Mouse (Mus musculus) right cerebral cortex, adult 2 months (tissue): Measurements from ENCODE around the gene Pheta2.
A peak's percentile ranks its signal among the peaks of the same experiment; 100 is the strongest.

ENCODE experiments used
- DNase-seq, 2 experiments: peaks; one replicate each; pipeline ENCODE4 v3.0.0; 2021 to 2022; ENCODE audit warnings: low spot score in 2 of 2

Pheta2 gene

DNA sequence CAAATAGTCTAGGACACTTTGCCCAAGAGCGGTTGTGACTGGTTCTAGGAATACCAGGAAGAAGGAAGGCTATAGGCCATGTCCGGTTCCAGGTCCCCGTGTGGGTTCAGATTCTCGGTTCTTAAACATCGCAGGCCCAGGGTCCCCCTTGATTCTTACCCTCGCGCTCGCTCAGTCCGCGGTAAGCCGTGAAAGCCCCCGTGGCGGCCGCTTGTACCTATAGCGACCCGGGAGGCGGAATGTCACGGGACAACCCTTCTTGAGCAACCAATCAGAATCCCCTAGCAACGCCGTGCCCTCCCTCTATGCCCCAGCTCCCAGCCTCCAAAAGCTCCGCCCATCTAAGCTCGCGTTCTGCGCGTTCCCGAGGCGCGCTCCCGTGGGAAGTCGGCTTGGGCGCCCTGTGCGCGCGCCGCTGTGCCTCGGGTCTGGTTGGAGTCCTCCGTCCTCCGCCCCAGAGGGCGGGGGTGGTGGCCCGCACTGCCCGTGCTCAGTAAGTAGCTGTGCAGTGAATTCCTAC is at the start of gene Pheta2, which contains the start of the genes Naga and Smdt1:
Gene Pheta2, plus strand, starts transcription at position 350 of the 520 bp plus-strand sequence.
Gene Naga, minus strand, starts transcription at position 333 of the 520 bp plus-strand sequence.
Gene Smdt1, plus strand, starts transcription at position 367 of the 520 bp plus-strand sequence.
- peak; percentile 90 to 93 for DNase-seq

DNA sequence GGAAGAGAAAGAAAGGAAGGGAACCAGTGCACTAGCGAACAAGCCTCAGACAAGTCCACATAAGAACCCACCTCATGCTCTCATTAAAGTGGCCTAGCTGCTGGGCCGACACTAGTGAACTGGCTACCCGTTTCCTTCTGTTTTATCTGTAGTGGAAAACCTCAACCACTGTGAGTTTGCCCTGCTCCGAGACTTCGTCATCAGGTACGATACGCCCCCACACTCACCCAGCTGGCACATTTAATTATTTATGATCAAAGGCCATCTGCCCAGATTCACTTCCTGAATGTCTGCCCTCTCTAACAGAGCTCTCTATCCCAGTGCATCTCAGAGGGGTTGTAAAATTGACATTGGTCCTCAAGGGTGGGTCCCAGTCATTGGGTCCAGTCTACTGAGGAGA is 48.5 kb upstream of the Pheta2 start:
- no peak for DNase-seq

DNA sequence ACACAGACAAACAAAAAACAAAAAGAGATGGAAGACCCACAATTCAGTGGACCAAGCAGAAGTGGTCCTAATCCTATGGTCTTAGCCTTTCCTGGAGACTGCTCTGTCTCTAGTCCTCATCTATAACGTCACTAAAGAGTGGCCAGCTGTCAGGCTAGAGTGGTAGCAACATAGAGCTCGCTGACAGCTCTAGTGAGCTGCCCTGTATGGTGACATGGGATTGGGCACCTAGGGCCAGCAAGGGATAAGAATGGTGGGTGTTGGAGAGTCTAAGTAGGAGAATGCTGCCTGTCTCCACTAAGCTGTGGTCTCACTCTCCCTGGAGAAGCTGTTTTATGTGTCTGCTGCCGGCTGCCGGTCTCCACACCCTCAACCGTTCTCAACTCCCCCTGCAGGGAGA is 45.9 kb upstream of the Pheta2 start:
- DNase-seq = no peak

DNA sequence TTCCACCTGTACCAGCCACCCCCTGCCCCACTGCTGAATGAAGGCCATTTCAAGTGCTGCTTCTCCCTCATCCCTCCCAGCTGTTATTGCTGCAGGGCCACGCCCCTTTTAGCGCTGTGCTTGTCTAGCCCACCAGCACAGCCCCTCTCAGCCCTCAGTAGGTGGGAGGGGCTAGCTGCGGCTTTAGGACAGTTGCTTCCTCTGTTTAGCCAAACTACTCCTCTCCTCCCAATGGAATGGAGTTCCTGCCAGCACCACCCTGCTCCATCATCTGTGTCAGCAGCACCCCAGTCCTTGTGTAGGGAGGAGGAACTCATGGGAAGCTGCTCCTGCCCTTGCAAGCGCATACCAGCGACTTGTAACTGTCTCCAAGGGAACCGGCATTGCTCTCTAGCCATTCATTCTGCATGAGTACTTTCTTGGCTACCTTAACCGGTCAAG is 45.5 kb upstream of the Pheta2 start:
- peak in 1 of 2 experiments; percentile 26 for DNase-seq

GRCm38 (mm10) chr15:82294059-82294458 is 44.7 kb upstream of the Pheta2 start:
- peak in 1 of 2 experiments; percentile 24 for DNase-seq

GRCm38 (mm10) chr15:82298764-82299561 is 39.8 kb upstream of the Pheta2 start, which contains the start of gene Wbp2nl:
TSS of gene Wbp2nl (plus strand) at chr15:82298954.
- no peak for DNase-seq

- DNase-seq = no peak
Measured at GRCm38 (mm10) chr15:82307107-82307506, 31.6 kb upstream of the Pheta2 start.

- DNase-seq = no peak
Measured at GRCm38 (mm10) chr15:82308416-82308815, 30.3 kb upstream of the Pheta2 start.

- DNase-seq = no peak
Measured at GRCm38 (mm10) chr15:82317839-82318238, 20.9 kb upstream of the Pheta2 start.

GRCm38 (mm10) chr15:82319613-82320012 is 19.1 kb upstream of the Pheta2 start:
- DNase-seq = no peak

DNA sequence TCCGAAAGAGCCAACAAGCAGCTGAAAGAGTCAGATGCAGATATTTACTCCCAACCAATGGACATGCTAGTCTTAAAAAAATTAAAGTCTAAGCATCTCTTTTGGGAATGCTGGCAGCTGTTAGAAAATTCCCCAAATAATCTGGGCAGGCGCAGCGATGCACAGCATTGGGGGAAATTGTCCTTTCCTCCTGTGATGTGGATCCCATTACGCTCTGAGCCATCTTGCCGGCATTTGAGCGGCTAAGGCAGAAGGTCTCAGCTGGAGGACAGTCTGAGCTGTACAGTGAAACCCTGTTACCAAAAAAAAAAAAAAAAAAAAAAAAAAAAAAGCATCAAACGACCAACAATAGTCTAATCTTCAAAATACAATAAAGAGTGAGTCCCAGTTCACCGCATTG is 16.5 kb upstream of the Pheta2 start:
- DNase-seq = no peak

GRCm38 (mm10) chr15:82325382-82325781 is 13.4 kb upstream of the Pheta2 start:
- DNase-seq = no peak

GRCm38 (mm10) chr15:82335194-82335593 is 3.5 kb upstream of the Pheta2 start:
- no peak for DNase-seq

- no peak for DNase-seq
Measured at GRCm38 (mm10) chr15:82336629-82337028, 2.1 kb upstream of the Pheta2 start.

GRCm38 (mm10) chr15:82337875-82338274 is 867 bp upstream of the Pheta2 start:
- no peak for DNase-seq

- no peak for DNase-seq
Measured at GRCm38 (mm10) chr15:82339150-82339549, 408 bp downstream of the Pheta2 start.

GRCm38 (mm10) chr15:82339634-82340254 is 1.0 kb downstream of the Pheta2 start:
- no peak for DNase-seq

DNA sequence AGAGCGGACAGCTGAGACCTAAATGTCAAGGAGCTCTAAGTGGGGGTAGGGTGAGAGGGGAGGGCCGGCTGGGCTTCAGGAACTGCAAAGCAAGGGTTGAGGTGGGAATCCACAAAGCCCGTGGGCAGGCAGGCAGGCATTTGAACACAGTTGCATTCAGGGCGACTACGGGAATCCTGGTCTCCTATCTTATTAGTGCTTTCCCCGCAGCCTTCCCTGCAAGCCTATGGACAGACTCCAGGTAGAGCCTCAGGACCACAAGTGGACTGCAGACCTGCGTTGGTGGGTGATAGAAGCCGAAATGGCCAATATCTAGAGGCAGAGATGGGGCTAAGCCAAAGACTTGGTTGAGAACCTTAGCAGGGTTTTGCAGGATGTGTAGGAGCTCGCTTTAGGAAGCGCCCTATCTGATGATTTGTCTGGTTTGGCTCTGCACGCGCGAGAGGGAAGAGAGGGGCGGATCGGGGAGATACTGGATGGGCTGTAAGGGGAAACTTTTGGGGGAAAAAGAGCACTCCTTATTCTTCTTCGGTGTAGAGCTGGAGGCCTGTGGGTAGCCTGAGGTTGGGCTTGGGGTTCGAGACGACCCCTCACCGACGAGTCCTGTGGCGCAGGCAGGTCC is 1.8 kb downstream of the Pheta2 start:
- no peak for DNase-seq

GRCm38 (mm10) chr15:82341036-82341501 is 2.3 kb downstream of the Pheta2 start:
- no peak for DNase-seq

DNA sequence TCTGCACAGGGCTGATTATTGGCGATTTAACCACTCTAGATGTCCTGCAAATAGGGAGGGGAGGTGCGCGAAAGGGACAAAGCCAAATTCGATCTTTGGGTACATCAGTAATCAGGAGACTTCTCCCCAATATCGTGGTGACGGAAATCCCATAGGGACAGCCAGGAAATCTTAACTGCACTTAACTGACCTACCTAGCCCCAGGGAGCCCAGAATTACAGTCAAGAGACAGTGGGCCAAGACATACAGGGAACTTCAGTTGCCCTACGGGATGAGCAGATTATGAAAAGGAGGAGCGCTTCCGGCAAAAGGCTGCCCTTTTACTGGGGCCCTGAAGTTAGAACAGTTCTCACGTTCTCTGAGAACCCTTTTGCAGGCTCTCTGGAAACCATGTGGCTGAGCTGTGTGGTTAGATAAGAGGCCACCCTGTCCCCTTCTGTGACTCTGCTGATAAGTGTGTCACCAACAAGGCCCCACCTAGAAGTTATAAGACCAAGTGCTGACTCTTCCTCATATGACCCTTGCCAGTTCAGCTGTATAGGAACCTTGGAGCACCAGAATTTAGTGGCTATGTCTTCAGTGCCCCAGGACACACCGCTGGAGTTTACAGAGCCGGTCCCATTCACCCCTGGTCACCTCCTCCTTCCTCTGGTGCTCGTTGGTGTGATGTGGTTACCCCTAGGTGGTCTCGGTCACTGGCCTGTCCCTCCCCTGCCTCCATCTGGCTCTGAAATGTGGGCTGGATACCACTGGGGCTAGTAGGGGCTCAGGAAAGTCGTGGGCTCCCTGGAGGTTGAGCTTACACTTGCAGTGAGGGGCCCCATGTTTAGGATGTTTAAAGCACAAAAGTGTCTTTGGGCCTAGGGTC is 3.2 kb downstream of the Pheta2 start:
- no peak for DNase-seq

GRCm38 (mm10) chr15:82342543-82342935 is 3.8 kb downstream of the Pheta2 start:
- no peak for DNase-seq
